Mouse (Mus musculus) MEL (cell line): Measurements from ENCODE around the gene Afdn. TPM values are rescaled to one million over a fixed set of nuclear protein-coding genes. Genes with fewer than 3 reads are reported as not detected.
"Not testable (repeated sequence)": the region's sequence is repeated elsewhere in the genome, so short reads cannot be mapped to it uniquely, and the experiment has no call there.

Experiments used
- DNase-seq: peaks from one replicate; pipeline ENCODE4 v3.0.0; 2011; ENCODE audit warnings: low read depth, low spot score
- H3K27ac ChIP-seq: 2 replicates; pipeline ENCODE4 v1.5.1; 2012; ENCODE audit warnings: low read depth, mild to moderate bottlenecking, control low read depth, low read length, moderate library complexity; ENCODE audit not compliant: control insufficient read depth
- H3K27me3 ChIP-seq, 2 experiments: fragments of 150-350 bp in 1 of 2; sonication (generic) in 1 of 2; 2 replicates each; pipeline ENCODE4 v1.6.1; 2012; ENCODE audit warnings: low read length in 2 of 2, mild to moderate bottlenecking in 2 of 2, improper control_type of control experiment in 1 of 2, moderate library complexity in 1 of 2; ENCODE audit not compliant: insufficient read depth in 2 of 2, control insufficient read depth in 1 of 2
- H3K36me3 ChIP-seq, 2 experiments: 2 replicates each; pipeline ENCODE4 v1.6.1; 2012 to 2014; ENCODE audit warnings: low read length in 2 of 2, improper control_type of control experiment in 1 of 2, inconsistent platforms in 1 of 2, mild to moderate bottlenecking in 1 of 2; ENCODE audit not compliant: insufficient read depth in 2 of 2, control insufficient read depth in 1 of 2
- H3K4me1 ChIP-seq, 2 experiments: fragments of 150-350 bp in 1 of 2; sonication (generic) in 1 of 2; 2 replicates each; pipeline ENCODE4 v1.6.1; 2012; ENCODE audit warnings: low read length in 2 of 2, improper control_type of control experiment in 1 of 2, mild to moderate bottlenecking in 1 of 2; ENCODE audit not compliant: insufficient read depth in 2 of 2, control insufficient read depth in 1 of 2
- H3K4me3 ChIP-seq, 2 experiments: fragments of 150-350 bp in 1 of 2; sonication (generic) in 1 of 2; 2 replicates each; pipeline ENCODE4 v1.5.1; 2012; ENCODE audit warnings: low read depth in 2 of 2, low read length in 2 of 2, mild to moderate bottlenecking in 2 of 2, moderate library complexity in 2 of 2, control low read depth in 1 of 2, improper control_type of control experiment in 1 of 2; ENCODE audit not compliant: control insufficient read depth in 1 of 2, insufficient read depth in 1 of 2
- H3K79me2 ChIP-seq: 2 replicates; pipeline ENCODE4 v1.6.1; 2012; ENCODE audit warnings: mild to moderate bottlenecking, low read length, moderate library complexity; ENCODE audit not compliant: control insufficient read depth, poor library complexity, insufficient read depth
- H3K9ac ChIP-seq: 2 replicates; pipeline ENCODE4 v1.6.1; 2012; ENCODE audit warnings: low read depth, mild to moderate bottlenecking, control low read depth, low read length, moderate library complexity; ENCODE audit not compliant: control insufficient read depth, poor library complexity, severe bottlenecking
- H3K9me3 ChIP-seq: fragments of 150-350 bp; sonication (generic); replicated peaks from 2 replicates; pipeline ENCODE4 v1.6.1; 2012; ENCODE audit warnings: mild to moderate bottlenecking, low read length, improper control_type of control experiment, moderate library complexity; ENCODE audit not compliant: insufficient read depth
- E2F4 ChIP-seq: IDR thresholded peaks from 2 replicates; pipeline ENCODE4 v1.6.1; 2011; ENCODE audit warnings: low read depth, low read length, improper control_type of control experiment, borderline replicate concordance
- EP300 ChIP-seq, 2 experiments: IDR thresholded peaks; 2 replicates each; pipeline ENCODE4 v1.6.1; 2011; ENCODE audit warnings: improper control_type of control experiment in 2 of 2, low read length in 2 of 2, low read depth in 1 of 2, mild to moderate bottlenecking in 1 of 2
- KAT2A ChIP-seq: conservative IDR thresholded peaks from 2 replicates; pipeline ENCODE4 v1.6.1; 2012; ENCODE audit warnings: low read depth, low read length, improper control_type of control experiment, inconsistent platforms
- MAZ ChIP-seq: IDR thresholded peaks from 2 replicates; pipeline ENCODE4 v1.6.1; 2012; ENCODE audit warnings: low read depth, mild to moderate bottlenecking, inconsistent platforms, low read length, improper control_type of control experiment
- MEF2A ChIP-seq: IDR thresholded peaks from 2 replicates; pipeline ENCODE4 v1.6.1; 2014; ENCODE audit warnings: low read depth, mild to moderate bottlenecking, inconsistent platforms, low read length, improper control_type of control experiment; ENCODE audit not compliant: poor library complexity, insufficient replicate concordance, severe bottlenecking; ENCODE audit errors: extremely low read depth
- MXI1 ChIP-seq: IDR thresholded peaks from 2 replicates; pipeline ENCODE4 v1.6.1; 2011; ENCODE audit warnings: mild to moderate bottlenecking, low read depth, low read length, improper control_type of control experiment
- MYC ChIP-seq: IDR thresholded peaks from 2 replicates; pipeline ENCODE4 v1.6.1; 2011; ENCODE audit warnings: low read depth, mild to moderate bottlenecking, low read length, improper control_type of control experiment, moderate library complexity
- POLR2A ChIP-seq, 2 experiments: IDR thresholded peaks; 2 replicates each; pipeline ENCODE4 v1.6.1; 2011 to 2012; ENCODE audit warnings: low read length in 2 of 2, mild to moderate bottlenecking in 2 of 2, control low read depth in 1 of 2, improper control_type of control experiment in 1 of 2, low read depth in 1 of 2, moderate library complexity in 1 of 2; ENCODE audit not compliant: control insufficient read depth in 1 of 2, insufficient read depth in 1 of 2, poor library complexity in 1 of 2
- POLR2AphosphoS5 ChIP-seq: IDR thresholded peaks from 2 replicates; pipeline ENCODE4 v1.6.1; 2012; ENCODE audit warnings: low read depth, borderline replicate concordance, mild to moderate bottlenecking, inconsistent platforms, low read length, moderate library complexity, mixed read lengths
- RAD21 ChIP-seq: IDR thresholded peaks from 2 replicates; pipeline ENCODE4 v1.6.1; 2011; ENCODE audit warnings: mild to moderate bottlenecking, low read depth, low read length, improper control_type of control experiment
- RCOR1 ChIP-seq: IDR thresholded peaks from 2 replicates; pipeline ENCODE4 v1.6.1; 2012; ENCODE audit warnings: low read depth, mild to moderate bottlenecking, inconsistent platforms, low read length, improper control_type of control experiment
- SIN3A ChIP-seq: IDR thresholded peaks from 2 replicates; pipeline ENCODE4 v1.6.1; 2012; ENCODE audit warnings: low read length, improper control_type of control experiment, inconsistent platforms
- TBP ChIP-seq: IDR thresholded peaks from 2 replicates; pipeline ENCODE4 v1.8.0; 2011; ENCODE audit warnings: low read depth, low read length, improper control_type of control experiment
- UBTF ChIP-seq: IDR thresholded peaks from 2 replicates; pipeline ENCODE4 v1.6.1; 2012; ENCODE audit warnings: low read depth, mild to moderate bottlenecking, inconsistent platforms, low read length, improper control_type of control experiment, moderate library complexity, borderline replicate concordance; ENCODE audit not compliant: insufficient read depth
- ZMIZ1 ChIP-seq: IDR thresholded peaks from 2 replicates; pipeline ENCODE4 v1.6.1; 2012; ENCODE audit warnings: low read depth, mild to moderate bottlenecking, inconsistent platforms, low read length, improper control_type of control experiment, moderate library complexity
- ZNF384 ChIP-seq: IDR thresholded peaks from 2 replicates; pipeline ENCODE4 v1.6.1; 2012; ENCODE audit warnings: low read depth, mild to moderate bottlenecking, inconsistent platforms, low read length, improper control_type of control experiment
- polyA plus RNA-seq, 2 experiments: library from polyadenylated mRNA; stranded (reverse) in 1 of 2; unstranded in 1 of 2; fragments of >175 nt in 1 of 2; fragments of >200 nt in 1 of 2; gene quantifications; 2 replicates each; pipeline versions ENCODE4 v1.2.1 to v1.2.4; 2012; ENCODE audit warnings: low replicate concordance in 2 of 2, low read depth in 1 of 2; ENCODE audit not compliant: insufficient read length in 2 of 2, insufficient read depth in 1 of 2, missing spikeins in 1 of 2
- total RNA-seq: library from RNA; depleted of rRNA; stranded (reverse); fragments of 300-350 nt; gene quantifications from 2 replicates; pipeline ENCODE4 v1.2.3, GENCODE M21; 2012

Afdn gene
- total and polyA plus RNA-seq, 3 experiments = 0.39 TPM; not detected in 1

- H3K27me3 ChIP-seq = no peaks in the 10 kb centered on the region
- no peak overlapping the region for H3K9ac ChIP-seq
- no peaks in the 10 kb centered on the region for H3K4me1 ChIP-seq
- no peak for TF ChIP-seq MAZ
- no peak for TF ChIP-seq RCOR1
- no peak for TF ChIP-seq POLR2A (IDR thresholded peaks at IDR 0.05; ENCODE audit: control insufficient read depth in 1 of 2, insufficient read depth in 1 of 2, low read depth in 1 of 2, low read length in 2 of 2, poor library complexity in 1 of 2)
- TF ChIP-seq TBP = no peak
- no peak for TF ChIP-seq RAD21
- TF ChIP-seq UBTF = no peak
- no peak for TF ChIP-seq MXI1
- no peak for TF ChIP-seq POLR2AphosphoS5
- no peak for TF ChIP-seq EP300 (IDR thresholded peaks at IDR 0.05; ENCODE audit: low read depth in 1 of 2, low read length in 2 of 2)
- no peak for TF ChIP-seq SIN3A
- TF ChIP-seq MYC = no peak
- TF ChIP-seq KAT2A = no peak
- TF ChIP-seq ZMIZ1 = no peak
- no peak for TF ChIP-seq ZNF384
- no peak for TF ChIP-seq E2F4
- TF ChIP-seq MEF2A = no peak
- no peak overlapping the region for H3K4me3 ChIP-seq
- H3K27ac ChIP-seq = no peak overlapping the region
- no peaks in the 10 kb centered on the region for H3K36me3 ChIP-seq
- no peaks in the 10 kb centered on the region for H3K79me2 ChIP-seq
- H3K9me3 ChIP-seq = no peaks in the 10 kb centered on the region
- DNase-seq = no peak
Observed at GRCm38 (mm10) chr17:13937787-13938186, 177.4 kb downstream of the Afdn start.

GRCm38 (mm10) chr17:13938652-13939051 lies 178.3 kb downstream of the Afdn start:
- Histone ChIP-seq H3K4me1 (no peaks in the 10 kb centered on the region), H3K9me3 (no peaks in the 10 kb centered on the region), H3K9ac (no peak overlapping the region), H3K36me3 (no peaks in the 10 kb centered on the region), H3K79me2 (no peaks in the 10 kb centered on the region), H3K27ac (no peak overlapping the region), H3K27me3 (no peaks in the 10 kb centered on the region), H3K4me3 (no peak overlapping the region)
- no peak for DNase-seq
- no peak for TF ChIP-seq UBTF
- no peak for TF ChIP-seq KAT2A

- not testable (repeated sequence) for H3K27ac ChIP-seq, H3K79me2 ChIP-seq, H3K4me3 ChIP-seq, H3K36me3 ChIP-seq, H3K9ac ChIP-seq, H3K27me3 ChIP-seq, DNase-seq, H3K4me1 ChIP-seq, H3K9me3 ChIP-seq
Observed at GRCm38 (mm10) chr17:13939231-13939630, 178.9 kb downstream of the Afdn start.
